Mouse (Mus musculus): Measurements from ENCODE around the gene 3830406C13Rik. TPM values are rescaled to one million over a fixed set of nuclear protein-coding genes. Genes with fewer than 3 reads are reported as not detected.

The 3830406C13Rik gene
- polyA plus RNA-seq, 1 experiment = 27.4 TPM

DNA sequence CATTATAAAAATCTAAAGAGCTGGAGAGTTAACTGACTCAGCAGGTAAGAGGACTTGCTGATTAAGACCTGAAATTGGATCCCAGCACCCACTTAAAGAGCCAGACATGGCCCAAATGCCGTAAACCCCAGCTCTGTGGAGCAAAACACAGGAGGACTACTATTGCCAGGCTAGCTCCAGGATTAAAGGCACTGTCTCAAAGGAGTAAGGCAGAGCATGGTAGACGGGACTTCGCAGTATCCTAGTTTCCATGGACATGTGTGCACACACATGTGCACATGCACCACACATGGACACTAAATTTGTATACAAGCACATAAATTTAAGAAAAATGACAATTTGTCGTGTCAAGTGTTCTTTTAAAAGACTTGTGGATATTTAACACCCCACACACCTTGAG lies 16.3 kb downstream of the 3830406C13Rik start:
- H3K27me3 ChIP-seq (ENCODE audit: control insufficient read depth, insufficient read depth, low read length) = no peaks in the 10 kb centered on the region
- 80% methylated on average over 4 of the region's 4 CpGs for WGBS
- peaks cover 5% of the 10 kb centered on the region for H3K4me1 ChIP-seq (ENCODE audit: control insufficient read depth, insufficient read depth, low read length)
- no peak for DNase-seq
- no peak overlapping the region for H3K4me3 ChIP-seq (replicated peaks; ENCODE audit: insufficient read depth, low read depth, low read length)
- H3K27ac ChIP-seq (ENCODE audit: insufficient read depth, low read length) = no peak overlapping the region
- TF ChIP-seq CTCF (IDR thresholded peaks at IDR 0.05; ENCODE audit: borderline replicate concordance, insufficient read depth, low read depth, low read length) (no peak), POLR2A (IDR thresholded peaks at IDR 0.05; ENCODE audit: borderline replicate concordance, insufficient read depth, low read length) (no peak)

DNA sequence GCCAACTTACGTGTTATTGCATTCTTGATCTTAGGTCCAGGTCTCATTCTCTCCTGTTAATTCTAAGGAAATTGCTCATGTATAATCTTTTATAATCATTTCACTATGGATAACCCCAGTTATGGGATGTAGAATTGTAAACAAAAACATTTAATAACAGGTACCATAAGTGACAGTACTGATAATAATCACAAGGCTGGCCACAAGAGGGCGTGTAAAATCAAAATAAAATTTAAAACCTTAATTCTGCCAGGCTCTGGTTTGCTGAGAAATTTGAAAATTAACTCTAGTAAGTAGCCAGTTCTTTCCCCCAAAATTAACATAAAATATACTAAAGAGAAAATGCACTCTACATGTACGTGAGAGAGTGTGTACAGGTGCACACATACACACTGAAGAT lies 16.7 kb downstream of the 3830406C13Rik start:
- WGBS = 68% methylated on average over 3 of the region's 3 CpGs
- peak in 1 of 2 experiments; percentile 8 for DNase-seq

DNA sequence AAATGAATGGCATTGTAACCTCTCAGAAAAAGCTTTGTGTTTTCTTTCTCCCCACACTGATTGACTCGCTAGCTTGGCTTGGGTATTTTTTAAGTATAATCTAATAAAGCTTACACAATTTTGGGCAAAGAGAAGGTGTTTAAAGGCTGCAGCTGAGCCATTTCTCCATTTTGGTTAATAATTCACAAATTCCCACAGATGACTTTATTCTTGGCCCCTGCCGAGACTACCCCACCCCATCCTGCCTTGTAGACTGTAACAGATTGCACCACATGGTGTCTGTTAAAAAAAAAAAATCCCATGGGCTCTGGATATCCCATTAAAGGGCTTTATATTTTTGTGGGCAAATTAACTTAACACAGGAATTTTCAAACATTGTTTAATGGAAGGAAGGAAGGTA lies 19.1 kb downstream of the 3830406C13Rik start:
- TF ChIP-seq CTCF (IDR thresholded peaks at IDR 0.05; ENCODE audit: borderline replicate concordance, insufficient read depth, low read depth, low read length) (no peak), POLR2A (IDR thresholded peaks at IDR 0.05; ENCODE audit: borderline replicate concordance, insufficient read depth, low read length) (no peak)
- H3K27ac ChIP-seq (ENCODE audit: insufficient read depth, low read length) = no peak overlapping the region
- H3K27me3 ChIP-seq (ENCODE audit: control insufficient read depth, insufficient read depth, low read length) = no peaks in the 10 kb centered on the region
- H3K4me3 ChIP-seq (replicated peaks; ENCODE audit: insufficient read depth, low read depth, low read length) = no peak overlapping the region
- H3K4me1 ChIP-seq (ENCODE audit: control insufficient read depth, insufficient read depth, low read length) = no peaks in the 10 kb centered on the region
- DNase-seq = no peak
- WGBS = 69% methylated on average over 2 of the region's 2 CpGs

More for the DNA sequence above, 16.7 kb downstream of the 3830406C13Rik start:
- H3K27me3 ChIP-seq (ENCODE audit: control insufficient read depth, insufficient read depth, low read length) = no peaks in the 10 kb centered on the region
- TF ChIP-seq POLR2A (IDR thresholded peaks at IDR 0.05; ENCODE audit: borderline replicate concordance, insufficient read depth, low read length) = no peak
- TF ChIP-seq CTCF (IDR thresholded peaks at IDR 0.05; ENCODE audit: borderline replicate concordance, insufficient read depth, low read depth, low read length) = peak; percentile 19; the same call in 1 of the 2 replicates
- H3K27ac ChIP-seq (ENCODE audit: insufficient read depth, low read length) = no peak overlapping the region
- no peak overlapping the region for H3K4me3 ChIP-seq (replicated peaks; ENCODE audit: insufficient read depth, low read depth, low read length)
- peaks cover 3% of the 10 kb centered on the region for H3K4me1 ChIP-seq (ENCODE audit: control insufficient read depth, insufficient read depth, low read length)

DNA sequence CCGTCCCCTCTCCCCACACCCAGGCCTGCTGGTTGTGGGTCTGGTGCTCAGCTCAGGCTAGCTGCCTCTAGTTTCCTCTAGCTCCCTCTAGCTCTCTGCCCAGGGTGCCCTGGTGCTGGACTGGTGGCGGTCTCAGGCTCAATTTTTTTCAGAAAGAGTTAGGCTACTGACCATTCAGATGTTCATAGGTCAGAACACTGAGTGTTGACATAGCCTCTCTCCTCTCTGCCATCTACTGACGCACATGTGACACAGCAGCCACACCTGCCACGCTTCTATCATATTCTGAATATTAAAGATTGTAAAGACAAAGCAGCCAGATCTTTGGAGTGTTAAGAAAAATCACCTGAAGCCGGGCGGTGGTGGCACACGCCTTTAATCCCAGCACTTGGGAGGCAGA lies 49.6 kb downstream of the 3830406C13Rik start:
- Histone ChIP-seq H3K27me3 (ENCODE audit: control insufficient read depth, insufficient read depth, low read length) (peaks cover 2% of the 10 kb centered on the region; the same call in 1 of the 2 replicates), H3K4me3 (replicated peaks; ENCODE audit: insufficient read depth, low read depth, low read length) (no peak overlapping the region), H3K27ac (ENCODE audit: insufficient read depth, low read length) (no peak overlapping the region), H3K4me1 (ENCODE audit: control insufficient read depth, insufficient read depth, low read length) (no peaks in the 10 kb centered on the region)
- no peak for TF ChIP-seq CTCF (IDR thresholded peaks at IDR 0.05; ENCODE audit: borderline replicate concordance, insufficient read depth, low read depth, low read length)
- 91% methylated on average over 7 of the region's 7 CpGs for WGBS
- no peak for DNase-seq

DNA sequence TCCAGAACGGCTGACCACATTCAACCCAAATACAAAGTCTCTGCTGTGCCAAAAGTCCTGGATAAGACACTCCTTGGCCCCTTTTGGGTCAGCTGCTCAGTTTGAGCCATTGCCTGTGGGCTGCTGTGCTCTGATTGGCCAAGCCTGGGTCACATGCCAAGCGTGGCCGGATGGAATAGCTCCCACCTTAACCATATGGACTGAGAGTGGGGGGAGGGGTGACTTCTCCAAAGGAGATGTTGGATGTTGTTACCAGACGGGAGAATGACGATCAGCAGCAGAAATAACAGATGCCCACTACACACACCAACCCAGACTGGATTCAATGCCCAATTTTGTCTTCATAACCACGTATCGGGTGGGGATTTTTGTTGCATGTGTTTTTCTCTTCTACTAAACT lies 51.0 kb downstream of the 3830406C13Rik start:
- H3K4me1 ChIP-seq (ENCODE audit: control insufficient read depth, insufficient read depth, low read length) = no peaks in the 10 kb centered on the region
- no peak for DNase-seq
- no peak overlapping the region for H3K4me3 ChIP-seq (replicated peaks; ENCODE audit: insufficient read depth, low read depth, low read length)
- no peak overlapping the region for H3K27ac ChIP-seq (ENCODE audit: insufficient read depth, low read length)
- WGBS = 23% methylated on average over 7 of the region's 7 CpGs
- H3K27me3 ChIP-seq (ENCODE audit: control insufficient read depth, insufficient read depth, low read length) = peaks cover 2% of the 10 kb centered on the region; the same call in 1 of the 2 replicates
- TF ChIP-seq POLR2A (IDR thresholded peaks at IDR 0.05; ENCODE audit: borderline replicate concordance, insufficient read depth, low read length) = no peak

GRCm38 (mm10) chr14:12337421-12337997 lies 53.5 kb downstream of the 3830406C13Rik start:
- 32% methylated on average over 8 of the region's 8 CpGs for WGBS
- no peaks in the 10 kb centered on the region; the same call in 1 of the 2 replicates for H3K4me1 ChIP-seq (ENCODE audit: control insufficient read depth, insufficient read depth, low read length)
- H3K27me3 ChIP-seq (ENCODE audit: control insufficient read depth, insufficient read depth, low read length) = peaks cover 3% of the 10 kb centered on the region; the same call in 1 of the 2 replicates
- TF ChIP-seq POLR2A (IDR thresholded peaks at IDR 0.05; ENCODE audit: borderline replicate concordance, insufficient read depth, low read length) = no peak
- TF ChIP-seq CTCF (IDR thresholded peaks at IDR 0.05; ENCODE audit: borderline replicate concordance, insufficient read depth, low read depth, low read length) = no peak
- DNase-seq = no peak
- no peak overlapping the region for H3K4me3 ChIP-seq (replicated peaks; ENCODE audit: insufficient read depth, low read depth, low read length)
- H3K27ac ChIP-seq (ENCODE audit: insufficient read depth, low read length) = no peak overlapping the region

- peaks cover 3% of the 10 kb centered on the region; the same call in 1 of the 2 replicates for H3K27me3 ChIP-seq (ENCODE audit: control insufficient read depth, insufficient read depth, low read length)
- no peak for TF ChIP-seq POLR2A (IDR thresholded peaks at IDR 0.05; ENCODE audit: borderline replicate concordance, insufficient read depth, low read length)
- TF ChIP-seq CTCF (IDR thresholded peaks at IDR 0.05; ENCODE audit: borderline replicate concordance, insufficient read depth, low read depth, low read length) = no peak
- H3K4me1 ChIP-seq (ENCODE audit: control insufficient read depth, insufficient read depth, low read length) = no peaks in the 10 kb centered on the region; the same call in 1 of the 2 replicates
- WGBS = 13% methylated on average over 16 of the region's 16 CpGs
- no peak for DNase-seq
- H3K4me3 ChIP-seq (replicated peaks; ENCODE audit: insufficient read depth, low read depth, low read length) = no peak overlapping the region
- no peak overlapping the region for H3K27ac ChIP-seq (ENCODE audit: insufficient read depth, low read length)
These were observed 54.2 kb downstream of the 3830406C13Rik start for GRCm38 (mm10) chr14:12337998-12338809.
